8 mouse cellular contexts compared by ENCODE assay signal in genomic region chr1:142742307-142742706, GRCm38 (mm10).
DNase-seq lines count a peak whose midpoint lies in the region; ATAC-seq and TF ChIP-seq lines count a peak whose summit lies in the region.
"Had no signal": no experiment of that assay in that cellular context is flagged by ENCODE, and none has a peak within 500 bp of the region (broad histone marks: within the 10 kb centered on the region; RNA-seq: fewer than 3 reads in every experiment).

No protein-coding gene starts in this region.

- no peaks in the 10 kb centered on the region for H3K4me1 ChIP-seq in forebrain, embryonic 12.5 days
- no peaks in the 10 kb centered on the region for H3K4me1 ChIP-seq in kidney, postnatal 0 days (replicated peaks; ENCODE audit: insufficient read depth, low read length)
- H3K4me1 ChIP-seq in stomach, postnatal 0 days (replicated peaks; ENCODE audit: control insufficient read depth, insufficient read depth): no peaks in the 10 kb centered on the region

- no peaks in the 10 kb centered on the region for H3K9me3 ChIP-seq in forebrain, embryonic 12.5 days
- H3K9me3 ChIP-seq in kidney, postnatal 0 days (replicated peaks; ENCODE audit: low read length): no peaks in the 10 kb centered on the region
- no peaks in the 10 kb centered on the region for H3K9me3 ChIP-seq in stomach, postnatal 0 days (ENCODE audit: control insufficient read depth, low read length)

- peak; percentile 88 for ATAC-seq in forebrain, embryonic 12.5 days (ENCODE audit: low FRiP score)
- peak; percentile 81 for ATAC-seq in kidney, postnatal 0 days (replicated peaks; ENCODE audit: low FRiP score, low read depth)
- ATAC-seq in megakaryocyte, adult 5-6 weeks (ENCODE audit: poor library complexity, severe bottlenecking): peak; percentile 88
- no peak for ATAC-seq in stomach, postnatal 0 days (ENCODE audit: low FRiP score, low TSS enrichment)

- TF ChIP-seq CTCF in kidney, postnatal 0 days (IDR thresholded peaks at IDR 0.05; ENCODE audit: low read depth): peak; percentile 78
- peak; percentile 74 for TF ChIP-seq CTCF in stomach, postnatal 0 days (IDR thresholded peaks at IDR 0.05; ENCODE audit: low read depth)

- peak; percentile 18 to 25 for DNase-seq in right cerebral cortex, adult 2 months (ENCODE audit: low spot score in 2 of 2)
- DNase-seq in right cerebral cortex, postnatal 36 days (ENCODE audit: low spot score in 2 of 2): no peak
- DNase-seq in adrenal gland, adult 2 months: peak; percentile 12
- peak; percentile 55 for DNase-seq in kidney, postnatal 0 days (ENCODE audit: low spot score)
- DNase-seq in stomach, postnatal 0 days (ENCODE audit: low spot score): peak; percentile 33

- no peaks in the 10 kb centered on the region for H3K36me3 ChIP-seq in forebrain, embryonic 12.5 days (replicated peaks)
- H3K36me3 ChIP-seq in kidney, postnatal 0 days (ENCODE audit: insufficient read depth, low read length): no peaks in the 10 kb centered on the region
- H3K36me3 ChIP-seq in stomach, postnatal 0 days (ENCODE audit: control insufficient read depth, insufficient read depth, low read length): no peaks in the 10 kb centered on the region

- H3K9ac ChIP-seq in forebrain, embryonic 12.5 days: no peak overlapping the region
- H3K9ac ChIP-seq in kidney, postnatal 0 days (ENCODE audit: low read depth, low read length): no peak overlapping the region
- no peak overlapping the region for H3K9ac ChIP-seq in stomach, postnatal 0 days (ENCODE audit: low read length)

- no peaks in the 10 kb centered on the region for H3K27me3 ChIP-seq in forebrain, embryonic 12.5 days
- H3K27me3 ChIP-seq in kidney, postnatal 0 days (ENCODE audit: insufficient read depth, low read length): no peaks in the 10 kb centered on the region
- no peaks in the 10 kb centered on the region for H3K27me3 ChIP-seq in stomach, postnatal 0 days (ENCODE audit: control insufficient read depth, insufficient read depth, low read length)

- no peak for TF ChIP-seq EP300 in stomach, postnatal 0 days (optimal IDR thresholded peaks at IDR 0.05)

- H3K27ac ChIP-seq in forebrain, embryonic 12.5 days: no peak overlapping the region
- no peak overlapping the region for H3K27ac ChIP-seq in kidney, postnatal 0 days
- no peak overlapping the region for H3K27ac ChIP-seq in stomach, postnatal 0 days (replicated peaks)

- no peak overlapping the region for H3K4me3 ChIP-seq in forebrain, embryonic 12.5 days (replicated peaks)
- H3K4me3 ChIP-seq in kidney, postnatal 0 days (replicated peaks; ENCODE audit: low read depth, low read length): no peak overlapping the region
- no peak overlapping the region for H3K4me3 ChIP-seq in stomach, postnatal 0 days (ENCODE audit: low read depth, low read length)
- H3K4me3 ChIP-seq: myocyte had no signal

- H3K4me2 ChIP-seq in forebrain, embryonic 12.5 days: no peak overlapping the region
- no peak overlapping the region for H3K4me2 ChIP-seq in kidney, postnatal 0 days (ENCODE audit: low read length)
- no peak overlapping the region for H3K4me2 ChIP-seq in stomach, postnatal 0 days (replicated peaks; ENCODE audit: low read depth)

- WGBS in forebrain, embryonic 12.5 days: 24% methylated on average over 2 of the region's 2 CpGs
- WGBS in kidney, postnatal 0 days: 13% methylated on average over 2 of the region's 2 CpGs
- 17% methylated on average over 2 of the region's 2 CpGs for WGBS in stomach, postnatal 0 days

Comparison
In these comparisons a context has a peak if more than half of its experiments do, and no peak if none do; other contexts are left out.
1. DNase-seq: peak in right cerebral cortex, adult 2 months (2 of 2), adrenal gland, adult 2 months (single experiment), kidney, postnatal 0 days (single experiment) and stomach, postnatal 0 days (single experiment); none in right cerebral cortex, postnatal 36 days (0 of 2).